Mouse (Mus musculus): Measurements from ENCODE around the gene Ninl.

DNA sequence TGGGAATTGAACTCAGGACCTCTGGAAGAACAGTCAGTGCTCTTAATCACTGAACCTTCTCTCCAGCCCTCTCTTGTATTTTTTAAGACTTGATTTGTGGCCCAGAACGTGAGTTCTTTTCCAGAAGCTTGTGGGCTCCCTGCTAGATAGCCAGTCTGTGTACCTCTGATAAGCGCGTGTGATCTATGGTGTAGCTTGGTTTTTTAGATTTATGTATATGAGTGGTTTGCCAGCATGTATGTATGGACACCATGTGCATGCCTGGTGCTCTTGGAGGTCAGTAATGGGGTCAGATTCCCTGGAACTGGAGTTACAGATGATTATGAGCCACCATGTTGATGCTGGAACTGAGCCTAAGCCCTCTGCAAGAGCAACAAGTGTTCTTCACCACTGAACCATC is 118.6 kb downstream of the Ninl start:
- TF ChIP-seq CTCF (IDR thresholded peaks at IDR 0.05) (no peak), EP300 (IDR thresholded peaks at IDR 0.05; ENCODE audit: insufficient read depth, low read depth, low read length) (no peak)
